Mouse (Mus musculus) CH12.LX (cell line): ENCODE measurements around the gene Ddx46. TPM values are rescaled to one million over a fixed set of nuclear protein-coding genes. Genes with fewer than 3 reads are reported as not detected.
A peak's percentile ranks its signal among the peaks of the same experiment; 100 is the strongest.

Source experiments
- DNase-seq: peaks from one replicate; pipeline ENCODE4 v3.0.0-alpha.2; 2013; ENCODE audit errors: extremely low read depth
- H3K27ac ChIP-seq: 2 replicates; pipeline ENCODE4 v1.5.1; 2012; ENCODE audit warnings: low read depth, mild to moderate bottlenecking, control low read depth, moderate library complexity; ENCODE audit not compliant: insufficient read depth
- H3K27me3 ChIP-seq: replicated peaks from 2 replicates; pipeline ENCODE3; 2012; ENCODE audit warnings: inconsistent platforms
- H3K36me3 ChIP-seq, 2 experiments: replicated peaks in 1 of 2; 2 replicates each; pipeline versions ENCODE3 to v1.6.1; 2012; ENCODE audit warnings: inconsistent platforms in 1 of 2, low read length in 1 of 2, mild to moderate bottlenecking in 1 of 2, mixed read lengths in 1 of 2, moderate library complexity in 1 of 2; ENCODE audit not compliant: control insufficient read depth in 1 of 2, insufficient read depth in 1 of 2
- H3K4me1 ChIP-seq, 2 experiments: 2 replicates each; pipeline ENCODE4 v1.6.1; 2012; ENCODE audit warnings: inconsistent platforms in 1 of 2, moderate library complexity in 1 of 2; ENCODE audit not compliant: insufficient read depth in 2 of 2, control insufficient read depth in 1 of 2
- H3K4me2 ChIP-seq: 2 replicates; pipeline ENCODE4 v1.6.1; 2012; ENCODE audit warnings: low read depth, mild to moderate bottlenecking, control low read depth; ENCODE audit not compliant: poor library complexity, insufficient read depth, severe bottlenecking
- H3K4me3 ChIP-seq, 3 experiments: fragments of 150-350 bp in 1 of 3; sonication (generic) in 1 of 3; replicated peaks in 1 of 3; 2 replicates each; pipeline versions ENCODE3 to v1.5.1; 2011 to 2012; ENCODE audit warnings: low read depth in 2 of 3, low read length in 2 of 3, mild to moderate bottlenecking in 2 of 3, moderate library complexity in 2 of 3, control low read depth in 1 of 3, improper control_type of control experiment in 1 of 3, inconsistent platforms in 1 of 3, mixed read lengths in 1 of 3; ENCODE audit not compliant: poor library complexity in 1 of 3
- H3K79me2 ChIP-seq: replicated peaks from 2 replicates; pipeline ENCODE4 v1.6.1; 2012; ENCODE audit warnings: mild to moderate bottlenecking, moderate library complexity; ENCODE audit not compliant: control insufficient read depth, poor library complexity, insufficient read depth, severe bottlenecking; ENCODE audit errors: extremely low read depth
- H3K9ac ChIP-seq: 2 replicates; pipeline ENCODE4 v1.6.1; 2012; ENCODE audit warnings: low read depth, mild to moderate bottlenecking, control low read depth, moderate library complexity; ENCODE audit not compliant: insufficient read depth
- H3K9me3 ChIP-seq: replicated peaks from 2 replicates; pipeline ENCODE3; 2012; ENCODE audit warnings: low read length, inconsistent platforms, mixed read lengths
- BHLHE40 ChIP-seq: IDR thresholded peaks from 2 replicates; pipeline ENCODE4 v1.6.1; 2011; ENCODE audit warnings: mild to moderate bottlenecking, low read depth, low read length, improper control_type of control experiment
- CHD2 ChIP-seq: IDR thresholded peaks from 2 replicates; pipeline ENCODE4 v1.6.1; 2011; ENCODE audit warnings: low read length, improper control_type of control experiment
- CTCF ChIP-seq, 2 experiments: IDR thresholded peaks in 1 of 2; conservative IDR thresholded peaks in 1 of 2; 2 replicates each; pipeline ENCODE4 v1.5.1; 2011 to 2012; ENCODE audit warnings: low read depth in 2 of 2, low read length in 2 of 2, improper control_type of control experiment in 1 of 2, inconsistent platforms in 1 of 2, mild to moderate bottlenecking in 1 of 2, moderate library complexity in 1 of 2
- E2F4 ChIP-seq: IDR thresholded peaks from 2 replicates; pipeline ENCODE4 v1.6.1; 2011; ENCODE audit warnings: low read depth, low read length, improper control_type of control experiment; ENCODE audit not compliant: insufficient replicate concordance
- ELF1 ChIP-seq: IDR thresholded peaks from 2 replicates; pipeline ENCODE4 v1.6.1; 2014; ENCODE audit warnings: low read depth, mild to moderate bottlenecking, inconsistent platforms, low read length, improper control_type of control experiment
- HCFC1 ChIP-seq: IDR thresholded peaks from 2 replicates; pipeline ENCODE4 v1.6.1; 2012; ENCODE audit warnings: low read depth, mild to moderate bottlenecking, inconsistent platforms, low read length, improper control_type of control experiment
- IRF4 ChIP-seq: IDR thresholded peaks from 2 replicates; pipeline ENCODE4 v1.6.1; 2014; ENCODE audit warnings: low read depth, mild to moderate bottlenecking, inconsistent platforms, low read length, improper control_type of control experiment
- JUND ChIP-seq: conservative IDR thresholded peaks from 2 replicates; pipeline ENCODE4 v1.6.1; 2011; ENCODE audit warnings: low read depth, low read length, improper control_type of control experiment
- MAFK ChIP-seq: IDR thresholded peaks from 2 replicates; pipeline ENCODE4 v1.6.1; 2011; ENCODE audit warnings: low read length, improper control_type of control experiment; ENCODE audit not compliant: insufficient replicate concordance
- MAX ChIP-seq: IDR thresholded peaks from 2 replicates; pipeline ENCODE4 v1.6.1; 2011; ENCODE audit warnings: low read length, improper control_type of control experiment
- MYC ChIP-seq: IDR thresholded peaks from 2 replicates; pipeline ENCODE4 v1.6.1; 2011; ENCODE audit warnings: low read depth, mild to moderate bottlenecking, improper control_type of control experiment, low read length
- NELFE ChIP-seq: IDR thresholded peaks from 2 replicates; pipeline ENCODE4 v1.6.1; 2011; ENCODE audit warnings: low read depth, low read length, improper control_type of control experiment
- NRF1 ChIP-seq: IDR thresholded peaks from 2 replicates; pipeline ENCODE4 v1.6.1; 2014; ENCODE audit warnings: low read depth, mild to moderate bottlenecking, inconsistent platforms, low read length, improper control_type of control experiment, moderate library complexity
- POLR2AphosphoS2 ChIP-seq: IDR thresholded peaks from 2 replicates; pipeline ENCODE4 v1.6.1; 2011; ENCODE audit warnings: low read depth, low read length, improper control_type of control experiment
- RAD21 ChIP-seq: IDR thresholded peaks from 2 replicates; pipeline ENCODE4 v1.6.1; 2011; ENCODE audit warnings: low read depth, mild to moderate bottlenecking, low read length, improper control_type of control experiment, moderate library complexity
- RCOR1 ChIP-seq: conservative IDR thresholded peaks from 2 replicates; pipeline ENCODE4 v1.6.1; 2012; ENCODE audit warnings: low read depth, mild to moderate bottlenecking, inconsistent platforms, low read length, improper control_type of control experiment
- SIN3A ChIP-seq: IDR thresholded peaks from 2 replicates; pipeline ENCODE4 v1.6.1; 2012; ENCODE audit warnings: low read length, improper control_type of control experiment, inconsistent platforms
- SMC3 ChIP-seq: IDR thresholded peaks from 2 replicates; pipeline ENCODE4 v1.6.1; 2011; ENCODE audit warnings: low read depth, low read length, improper control_type of control experiment
- TCF12 ChIP-seq: IDR thresholded peaks from 2 replicates; pipeline ENCODE4 v1.6.1; 2014; ENCODE audit warnings: low read depth, mild to moderate bottlenecking, inconsistent platforms, low read length, improper control_type of control experiment
- USF1 ChIP-seq: IDR thresholded peaks from 2 replicates; pipeline ENCODE4 v1.6.1; 2014; ENCODE audit warnings: low read depth, mild to moderate bottlenecking, inconsistent platforms, low read length, improper control_type of control experiment
- USF2 ChIP-seq: conservative IDR thresholded peaks from 2 replicates; pipeline ENCODE4 v1.6.1; 2011; ENCODE audit warnings: low read depth, low read length, improper control_type of control experiment
- ZC3H11A ChIP-seq: IDR thresholded peaks from 2 replicates; pipeline ENCODE4 v1.6.1; 2012; ENCODE audit warnings: low read depth, mild to moderate bottlenecking, inconsistent platforms, low read length, improper control_type of control experiment
- dilution Hi-C: fragments of 300-500 bp; cut with MboI; formaldehyde crosslinking; loops from 2 replicates; pipeline ENCODE4 v1.14.3; 2020; ENCODE audit warnings: low sequenced_read_pairs; ENCODE audit not compliant: extremely low pct_unique_long_range_greater_than_20kb, extremely low pct_ligation_motif_present
- in situ Hi-C: fragments of 300-500 bp; cut with MboI; formaldehyde crosslinking; loops from 3 replicates; pipeline ENCODE4 v1.14.3; 2019; ENCODE audit warnings: low sequenced_read_pairs, low pct_ligation_motif_present, low pct_unique_long_range_greater_than_20kb, mixed read lengths
- polyA plus RNA-seq: library from polyadenylated mRNA; unstranded; fragments of >175 nt; gene quantifications from 2 replicates; pipeline ENCODE4 v1.2.1, GENCODE M21; 2012; ENCODE audit warnings: low read depth; ENCODE audit not compliant: insufficient read length
- total RNA-seq, 2 experiments: library from RNA; depleted of rRNA; stranded (reverse); fragments of 300-350 nt in 1 of 2; fragments of >200 nt in 1 of 2; gene quantifications; 2 replicates each; pipeline ENCODE4 v1.2.3; 2012 to 2014

Ddx46 gene
- total and polyA plus RNA-seq, 3 experiments: 35.4 to 103 (median 36.1) TPM

DNA sequence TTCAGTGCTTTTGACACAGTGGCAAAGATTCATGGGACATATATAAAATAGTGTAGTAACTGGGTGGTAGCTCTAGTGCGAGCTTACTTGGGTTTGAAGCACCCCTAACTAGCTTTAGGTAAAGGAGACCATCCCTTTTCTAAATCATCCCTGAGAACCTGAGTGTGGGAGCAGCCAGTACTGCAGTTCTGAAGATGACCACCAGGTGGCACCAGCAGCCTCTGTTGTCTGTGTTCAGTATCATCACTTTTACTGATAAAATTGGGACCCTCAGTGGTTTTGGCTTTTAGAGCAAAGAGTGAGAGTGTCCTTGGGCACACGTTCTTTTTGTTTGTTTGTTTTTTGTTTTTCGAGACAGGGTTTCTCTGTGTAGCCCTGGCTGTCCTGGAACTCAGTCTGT, 33.2 kb upstream of the Ddx46 start:
- peak; percentile 81 for DNase-seq
- Histone ChIP-seq H3K27me3 (no peaks in the 10 kb centered on the region), H3K9ac (no peak overlapping the region), H3K9me3 (no peaks in the 10 kb centered on the region), H3K4me3 (no peak overlapping the region)
- in situ Hi-C loops (loop anchor here (10.0 kb wide), 1 partner anchor 123 kb away; the partner anchor contains the start of gene Pcbd2), dilution Hi-C loops (no loop called here)
- TF ChIP-seq RCOR1 (no peak), ZC3H11A (0 out of 2 replicates have a peak, but pooled peaks have one; percentile 15), IRF4 (0 out of 2 replicates have a peak, but pooled peaks have one; percentile 15), SIN3A (0 out of 2 replicates have a peak, but pooled peaks have one; percentile 34), RAD21 (peak; percentile 72), SMC3 (peak; percentile 82), CTCF (conservative IDR thresholded peaks at IDR 0.05 in 1 of 2, IDR thresholded peaks at IDR 0.05 in 1 of 2; ENCODE audit: low read depth in 2 of 2, low read length in 2 of 2) (peak; percentile 92 to 94), HCFC1 (no peak)
- TF ChIP-seq, all 38 proteins: peak for 6
- no peaks in the 10 kb centered on the region for H3K79me2 ChIP-seq
- peaks cover 25 to 59% of the 10 kb centered on the region in 2 experiments for H3K36me3 ChIP-seq
- 0 out of 2 replicates have a peak overlapping the region, but pooled peaks have one; percentile 6 for H3K4me2 ChIP-seq
- H3K4me1 ChIP-seq: peaks cover 0 to 16% of the 10 kb centered on the region in 2 experiments; a peak in 2 of 4 replicates
- H3K27ac ChIP-seq: no peak overlapping the region

DNA sequence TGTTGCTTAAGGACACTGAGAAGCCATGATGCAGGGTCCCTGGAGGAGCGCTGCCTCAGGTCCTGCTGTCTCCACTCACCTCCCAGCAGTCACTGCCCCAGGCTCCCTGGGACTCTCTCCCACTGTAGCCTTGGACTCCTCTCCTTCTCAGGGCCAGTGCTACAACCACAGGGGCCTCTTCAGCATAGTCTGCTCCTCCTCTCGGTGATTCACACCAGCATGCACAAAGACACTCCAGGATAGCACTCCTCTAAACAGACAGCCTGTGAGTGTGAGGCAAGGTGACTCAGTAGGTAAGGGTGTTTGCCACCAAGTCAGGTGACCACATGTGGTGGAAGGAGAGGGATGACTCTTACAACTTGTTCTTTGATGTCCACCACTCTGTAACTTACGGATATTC, 30.2 kb upstream of the Ddx46 start:
- peaks cover 33 to 69% of the 10 kb centered on the region in 2 experiments for H3K36me3 ChIP-seq
- no peak for DNase-seq
- in situ Hi-C loops: loop anchor here (10.0 kb wide), 1 partner anchor 120 kb away; the partner anchor contains the start of gene Pcbd2

More for the DNA sequence above, 30.2 kb upstream of the Ddx46 start:
- Histone ChIP-seq H3K4me3 (no peak overlapping the region), H3K4me2 (no peak overlapping the region), H3K4me1 (peaks cover 0 to 12% of the 10 kb centered on the region in 2 experiments; a peak in 2 of 4 replicates), H3K9ac (no peak overlapping the region), H3K9me3 (no peaks in the 10 kb centered on the region), H3K27ac (no peak overlapping the region), H3K79me2 (no peaks in the 10 kb centered on the region), H3K27me3 (no peaks in the 10 kb centered on the region)
- TF ChIP-seq JUND: no peak
- TF ChIP-seq RAD21: no peak
- TF ChIP-seq NELFE: no peak
- TF ChIP-seq SIN3A: no peak
- TF ChIP-seq NRF1: no peak
- TF ChIP-seq MAFK: no peak
- no peak for TF ChIP-seq HCFC1
- no peak for TF ChIP-seq BHLHE40
- no peak for TF ChIP-seq CHD2
- TF ChIP-seq USF1: no peak
- no peak for TF ChIP-seq ZC3H11A
- TF ChIP-seq CTCF (conservative IDR thresholded peaks at IDR 0.05 in 1 of 2, IDR thresholded peaks at IDR 0.05 in 1 of 2; ENCODE audit: low read depth in 2 of 2, low read length in 2 of 2): no peak
- no peak for TF ChIP-seq MYC
- TF ChIP-seq ELF1: no peak
- TF ChIP-seq POLR2AphosphoS2: no peak
- no peak for TF ChIP-seq USF2
- TF ChIP-seq MAX: no peak
- TF ChIP-seq E2F4: no peak
- no peak for TF ChIP-seq TCF12
- dilution Hi-C loops: no loop called here
